Comparison of ENCODE assay signal across 16 mouse cellular contexts in the genomic region with DNA sequence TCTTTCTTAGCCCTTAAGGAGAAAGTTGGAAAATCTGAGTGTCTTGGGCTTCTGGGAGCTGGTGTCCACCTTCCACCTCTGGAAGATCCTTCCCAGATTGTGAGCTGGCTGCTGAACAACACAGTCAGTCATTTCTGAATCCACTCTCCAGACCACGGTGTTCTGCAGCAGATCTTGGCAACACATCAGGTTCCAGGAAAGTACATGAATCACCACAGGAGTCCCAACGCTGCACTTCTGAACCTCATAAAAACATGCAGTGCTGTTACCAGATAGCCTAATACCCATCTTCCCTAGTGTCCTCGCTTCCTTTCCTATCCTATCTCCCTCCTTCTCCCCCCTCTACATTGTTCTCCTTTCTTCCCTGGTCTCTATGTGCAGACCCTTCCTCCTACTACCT.
DNase-seq lines count a peak whose midpoint lies in the region.
"Had no signal": no experiment of that assay in that cellular context is flagged by ENCODE, and none has a peak within 500 bp of the region (broad histone marks: within the 10 kb centered on the region; RNA-seq: fewer than 3 reads in every experiment).

No protein-coding gene starts in this region.

- H3K9me3 ChIP-seq in heart, embryonic 10.5 days = no peaks in the 10 kb centered on the region
- H3K9me3 ChIP-seq: embryonic facial prominence, embryonic 12.5 days; hindbrain, embryonic 13.5 days; kidney, embryonic 15.5 days; midbrain, embryonic 15.5 days; stomach, embryonic 15.5 days had no signal

- no peaks in the 10 kb centered on the region for H3K36me3 ChIP-seq in heart, embryonic 10.5 days
- H3K36me3 ChIP-seq: embryonic facial prominence, embryonic 12.5 days; hindbrain, embryonic 13.5 days; kidney, embryonic 15.5 days; midbrain, embryonic 15.5 days; stomach, embryonic 15.5 days had no signal

- H3K4me1 ChIP-seq in heart, embryonic 10.5 days = no peaks in the 10 kb centered on the region
- H3K4me1 ChIP-seq: hindbrain, embryonic 13.5 days; kidney, embryonic 15.5 days; midbrain, embryonic 15.5 days; stomach, embryonic 15.5 days had no signal

- DNase-seq in heart, adult 11 months = peak; percentile 92
- no peak for DNase-seq in heart, embryonic 10.5 days (ENCODE audit: low spot score)
- peak; percentile 29 for DNase-seq in testis, postnatal 14 days (ENCODE audit: low spot score)
- no peak for DNase-seq in testis, postnatal 10 days (ENCODE audit: low spot score)
- peak; percentile 9 to 21 for DNase-seq in gastrocnemius, adult 8-10 months (ENCODE audit: low spot score in 2 of 2)
- DNase-seq in frontal cortex, postnatal 10 days (ENCODE audit: low spot score in 2 of 2) = no peak
- DNase-seq in thymus, postnatal 36 days = no peak
- DNase-seq: cerebellum, adult 9-10 months; kidney, postnatal 4 days; liver; right cerebral cortex, postnatal 25 days had no signal

- no peak overlapping the region for H3K27ac ChIP-seq in heart, embryonic 10.5 days
- H3K27ac ChIP-seq: embryonic facial prominence, embryonic 12.5 days; hindbrain, embryonic 13.5 days; kidney, embryonic 15.5 days; midbrain, embryonic 15.5 days; stomach, embryonic 15.5 days had no signal

- 82% methylated on average over 3 of the region's 3 CpGs for WGBS in heart, embryonic 10.5 days

- no peaks in the 10 kb centered on the region for H3K27me3 ChIP-seq in heart, embryonic 10.5 days (ENCODE audit: insufficient read depth, poor library complexity, severe bottlenecking)
- H3K27me3 ChIP-seq: embryonic facial prominence, embryonic 12.5 days; hindbrain, embryonic 13.5 days; kidney, embryonic 15.5 days; midbrain, embryonic 15.5 days; stomach, embryonic 15.5 days had no signal

- no peak overlapping the region for H3K4me3 ChIP-seq in heart, embryonic 10.5 days
- H3K4me3 ChIP-seq: embryonic facial prominence, embryonic 12.5 days; hindbrain, embryonic 13.5 days; kidney, embryonic 15.5 days; midbrain, embryonic 15.5 days; stomach, embryonic 15.5 days had no signal

Comparison
In these comparisons a context has a peak if more than half of its experiments do, and no peak if none do; other contexts are left out.
1. DNase-seq: peak in heart, adult 11 months (single experiment), testis, postnatal 14 days (single experiment) and gastrocnemius, adult 8-10 months (2 of 2); none in heart, embryonic 10.5 days (single experiment), testis, postnatal 10 days (single experiment), frontal cortex, postnatal 10 days (0 of 2) and thymus, postnatal 36 days (0 of 2).